Mouse (Mus musculus) liver, adult 2 months (tissue): ENCODE data around the gene Ctxn1.

Experiments
- CTCF ChIP-seq: fragments of 200-500 bp; IDR thresholded peaks from 2 replicates; pipeline ENCODE4 v1.5.1; 2011; ENCODE audit warnings: low read depth, low read length, control low read depth
- POLR2A ChIP-seq: fragments of 200-500 bp; IDR thresholded peaks from 2 replicates; pipeline ENCODE4 v1.6.1; 2011; ENCODE audit warnings: low read length, control low read depth; ENCODE audit not compliant: insufficient read depth; ENCODE audit errors: extremely low read depth

GRCm38 (mm10) chr8:4252116-4252760, 6.8 kb downstream of the Ctxn1 start:
- TF ChIP-seq CTCF: no peak
- TF ChIP-seq POLR2A: no peak
